20 mouse cellular contexts compared by ENCODE assay signal in genomic region chr17:84622028-84622427, GRCm38 (mm10). TPM values are rescaled to one million over a fixed set of nuclear protein-coding genes. Genes with fewer than 3 reads are reported as not detected.
DNase-seq lines count a peak whose midpoint lies in the region; ATAC-seq and TF ChIP-seq lines count a peak whose summit lies in the region.
"Had no signal": no experiment of that assay in that cellular context is flagged by ENCODE, and none has a peak within 500 bp of the region (broad histone marks: within the 10 kb centered on the region; RNA-seq: fewer than 3 reads in every experiment).

No protein-coding gene starts in this region.

- no peak for DNase-seq in gastrocnemius, adult 2 months
- no peak for DNase-seq in gastrocnemius, postnatal 36 days
- no peak for DNase-seq in liver, postnatal 0 days
- DNase-seq in liver, embryonic 11.5 days (ENCODE audit: low spot score) = no peak
- no peak for DNase-seq in left cerebral cortex, postnatal 25 days (ENCODE audit: low spot score in 2 of 2)
- DNase-seq: adrenal gland, adult 2 months; cerebellum, adult 9-10 months; kidney, adult 18-20 months; lung, postnatal 36 days; spleen, adult 18-20 months; thymus, postnatal 25 days had no signal

- H3K9me3 ChIP-seq in liver, postnatal 0 days (ENCODE audit: low read length) = no peaks in the 10 kb centered on the region; the same call in 1 of the 2 replicates
- no peaks in the 10 kb centered on the region for H3K9me3 ChIP-seq in liver, embryonic 11.5 days (ENCODE audit: control insufficient read depth, low read length)
- H3K9me3 ChIP-seq in embryonic facial prominence, embryonic 13.5 days = no peaks in the 10 kb centered on the region
- no peaks in the 10 kb centered on the region for H3K9me3 ChIP-seq in stomach, embryonic 14.5 days (ENCODE audit: control insufficient read depth, low read depth, low read length)
- 0 out of 2 replicates have a peak, but pooled peaks cover 6% of the 10 kb centered on the region for H3K9me3 ChIP-seq in hindbrain, embryonic 12.5 days (replicated peaks)
- H3K9me3 ChIP-seq: heart, embryonic 15.5 days; liver, embryonic 15.5 days; midbrain, embryonic 12.5 days had no signal

- WGBS in liver, postnatal 0 days (ENCODE audit: insufficient replicate concordance) = 70% methylated on average over 4 of the region's 4 CpGs
- WGBS in liver, embryonic 11.5 days = 83% methylated on average over 4 of the region's 4 CpGs
- WGBS in embryonic facial prominence, embryonic 13.5 days = 77% methylated on average over 4 of the region's 4 CpGs
- WGBS in stomach, embryonic 14.5 days = 81% methylated on average over 4 of the region's 4 CpGs
- 89% methylated on average over 4 of the region's 4 CpGs for WGBS in hindbrain, embryonic 12.5 days

- no peaks in the 10 kb centered on the region for H3K27me3 ChIP-seq in liver, postnatal 0 days (ENCODE audit: insufficient read depth, low read length)
- H3K27me3 ChIP-seq in liver, embryonic 11.5 days (replicated peaks; ENCODE audit: control insufficient read depth, insufficient read depth, low read length) = no peaks in the 10 kb centered on the region
- H3K27me3 ChIP-seq in embryonic facial prominence, embryonic 13.5 days = no peaks in the 10 kb centered on the region
- no peaks in the 10 kb centered on the region for H3K27me3 ChIP-seq in stomach, embryonic 14.5 days (ENCODE audit: control insufficient read depth, insufficient read depth, low read length)
- no peaks in the 10 kb centered on the region for H3K27me3 ChIP-seq in hindbrain, embryonic 12.5 days
- H3K27me3 ChIP-seq: heart, embryonic 15.5 days; liver, embryonic 15.5 days; midbrain, embryonic 12.5 days had no signal

- H3K9ac ChIP-seq in liver, postnatal 0 days (replicated peaks) = no peak overlapping the region
- H3K9ac ChIP-seq in liver, embryonic 11.5 days (ENCODE audit: low read depth, low read length) = no peak overlapping the region
- no peak overlapping the region for H3K9ac ChIP-seq in embryonic facial prominence, embryonic 13.5 days
- no peak overlapping the region for H3K9ac ChIP-seq in stomach, embryonic 14.5 days (replicated peaks; ENCODE audit: low read depth, low read length)
- no peak overlapping the region for H3K9ac ChIP-seq in hindbrain, embryonic 12.5 days
- H3K9ac ChIP-seq: heart, embryonic 15.5 days; liver, embryonic 15.5 days; midbrain, embryonic 12.5 days had no signal

- no peak overlapping the region for H3K27ac ChIP-seq in gastrocnemius, adult 2 months
- no peak overlapping the region for H3K27ac ChIP-seq in liver, postnatal 0 days (ENCODE audit: low read depth)
- H3K27ac ChIP-seq in liver, embryonic 11.5 days (ENCODE audit: low read depth, low read length) = no peak overlapping the region
- peak overlapping the region; percentile 88 for H3K27ac ChIP-seq in embryonic facial prominence, embryonic 13.5 days
- 0 out of 2 replicates have a peak overlapping the region, but pooled peaks have one; percentile 27 for H3K27ac ChIP-seq in stomach, embryonic 14.5 days (ENCODE audit: low read length)
- no peak overlapping the region for H3K27ac ChIP-seq in hindbrain, embryonic 12.5 days
- H3K27ac ChIP-seq: heart, embryonic 15.5 days; liver, embryonic 15.5 days; midbrain, embryonic 12.5 days had no signal

- no peak overlapping the region for H3K4me3 ChIP-seq in gastrocnemius, adult 2 months
- no peak overlapping the region for H3K4me3 ChIP-seq in liver, postnatal 0 days (ENCODE audit: low read depth, low read length)
- no peak overlapping the region for H3K4me3 ChIP-seq in liver, embryonic 11.5 days (ENCODE audit: low read depth, low read length)
- no peak overlapping the region for H3K4me3 ChIP-seq in embryonic facial prominence, embryonic 13.5 days
- H3K4me3 ChIP-seq in stomach, embryonic 14.5 days (ENCODE audit: low read depth, low read length) = no peak overlapping the region
- H3K4me3 ChIP-seq in hindbrain, embryonic 12.5 days = no peak overlapping the region
- H3K4me3 ChIP-seq: heart, embryonic 15.5 days; liver, embryonic 15.5 days; midbrain, embryonic 12.5 days; myocyte had no signal

- H3K36me3 ChIP-seq in liver, postnatal 0 days (replicated peaks; ENCODE audit: insufficient read depth, low read length) = no peaks in the 10 kb centered on the region
- no peaks in the 10 kb centered on the region for H3K36me3 ChIP-seq in liver, embryonic 11.5 days (ENCODE audit: control insufficient read depth, insufficient read depth, low read length)
- H3K36me3 ChIP-seq in embryonic facial prominence, embryonic 13.5 days = 0 out of 2 replicates have a peak, but pooled peaks cover 6% of the 10 kb centered on the region
- H3K36me3 ChIP-seq in stomach, embryonic 14.5 days (ENCODE audit: control insufficient read depth, insufficient read depth, low read length) = no peaks in the 10 kb centered on the region
- H3K36me3 ChIP-seq in hindbrain, embryonic 12.5 days = no peaks in the 10 kb centered on the region
- H3K36me3 ChIP-seq: heart, embryonic 15.5 days; liver, embryonic 15.5 days; midbrain, embryonic 12.5 days had no signal

- TF ChIP-seq CTCF in gastrocnemius, adult 2 months (IDR thresholded peaks at IDR 0.05) = peak; percentile 11; the same call in 1 of the 2 replicates
- TF ChIP-seq CTCF in liver, postnatal 0 days (IDR thresholded peaks at IDR 0.05; ENCODE audit: low read depth) = peak; percentile 31

- ATAC-seq in liver, postnatal 0 days = no peak
- no peak for ATAC-seq in liver, embryonic 11.5 days (replicated peaks; ENCODE audit: low FRiP score)
- no peak for ATAC-seq in embryonic facial prominence, embryonic 13.5 days (ENCODE audit: insufficient number of reproducible peaks, insufficient read depth, low FRiP score, low TSS enrichment, low read depth)
- ATAC-seq in stomach, embryonic 14.5 days (ENCODE audit: insufficient number of reproducible peaks, insufficient read depth, low FRiP score, low read depth) = no peak
- no peak for ATAC-seq in hindbrain, embryonic 12.5 days (ENCODE audit: low FRiP score)

- TF ChIP-seq EP300 in liver, postnatal 0 days (IDR thresholded peaks at IDR 0.05; ENCODE audit: low read depth) = no peak

- 0 out of 2 replicates have a peak, but pooled peaks cover 6% of the 10 kb centered on the region for H3K4me1 ChIP-seq in liver, postnatal 0 days (ENCODE audit: insufficient read depth)
- H3K4me1 ChIP-seq in liver, embryonic 11.5 days (replicated peaks; ENCODE audit: control insufficient read depth, insufficient read depth, low read length) = 0 out of 2 replicates have a peak, but pooled peaks cover 2% of the 10 kb centered on the region
- H3K4me1 ChIP-seq in embryonic facial prominence, embryonic 13.5 days = peaks cover 14% of the 10 kb centered on the region
- peaks cover 7% of the 10 kb centered on the region; the same call in 1 of the 2 replicates for H3K4me1 ChIP-seq in stomach, embryonic 14.5 days (ENCODE audit: control insufficient read depth, insufficient read depth, low read length)
- H3K4me1 ChIP-seq in hindbrain, embryonic 12.5 days = peaks cover 6% of the 10 kb centered on the region
- H3K4me1 ChIP-seq: liver, embryonic 15.5 days had no signal

- intact Hi-C loops in gastrocnemius, adult 2 months (cut with DNase I) = no loop called here
- intact Hi-C loops in gastrocnemius, postnatal 36 days (cut with DNase I) = no loop called here
- intact Hi-C loops in left cerebral cortex, postnatal 25 days (cut with DNase I) = no loop called here

- no peak overlapping the region for H3K4me2 ChIP-seq in liver, postnatal 0 days (ENCODE audit: low read depth, low read length)
- no peak overlapping the region for H3K4me2 ChIP-seq in liver, embryonic 11.5 days
- no peak overlapping the region for H3K4me2 ChIP-seq in embryonic facial prominence, embryonic 13.5 days
- H3K4me2 ChIP-seq in stomach, embryonic 14.5 days (replicated peaks; ENCODE audit: low read depth, low read length) = no peak overlapping the region
- H3K4me2 ChIP-seq in hindbrain, embryonic 12.5 days (replicated peaks) = no peak overlapping the region
- H3K4me2 ChIP-seq: heart, embryonic 15.5 days; liver, embryonic 15.5 days; midbrain, embryonic 12.5 days had no signal

RNA-seq across cellular contexts. Expression of gene Dync2li1, which starts 4.3 kb away (rescaled TPM):
- total RNA-seq in gastrocnemius, adult 2 months (2021) = 1 to 10 TPM; 3.2 to 3.6 TPM
- total RNA-seq in gastrocnemius, postnatal 36 days (2021) = 1 to 10 TPM; 2.6 to 3.3 TPM
- polyA plus RNA-seq in liver, postnatal 0 days (2015; fragmentation: Nextera tagmentation; extraction: Ambion mirVana) = 2.4 and 3.4 TPM in 2 replicates
- polyA plus RNA-seq in liver, embryonic 11.5 days (2014; fragmentation: Nextera tagmentation; extraction: Ambion mirVana) = 7.1 and 8.9 TPM in 2 replicates
- 38.2 and 43.4 TPM in 2 replicates for polyA plus RNA-seq in embryonic facial prominence, embryonic 13.5 days (2015; fragmentation: Nextera tagmentation; extraction: Ambion mirVana)
- 37.1 and 39.9 TPM in 2 replicates for polyA plus RNA-seq in stomach, embryonic 14.5 days (2014; fragmentation: Nextera tagmentation; extraction: Ambion mirVana)
- 10 to 100 TPM; 18.5 to 20.4 TPM for total RNA-seq in left cerebral cortex, postnatal 25 days (2021)
- 34.9 and 37.7 TPM in 2 replicates for polyA plus RNA-seq in hindbrain, embryonic 12.5 days (2016; fragmentation: Nextera tagmentation; extraction: Ambion mirVana)

RNA-seq across cellular contexts. Expression of gene Abcg8, which starts 54.1 kb away (rescaled TPM):
- not detected for total RNA-seq in gastrocnemius, adult 2 months (2021)
- total RNA-seq in gastrocnemius, postnatal 36 days (2021) = not detected
- 5.6 and 7.4 TPM in 2 replicates for polyA plus RNA-seq in liver, postnatal 0 days (2015; fragmentation: Nextera tagmentation; extraction: Ambion mirVana)
- 0.10 and 0.14 TPM in 2 replicates for polyA plus RNA-seq in liver, embryonic 11.5 days (2014; fragmentation: Nextera tagmentation; extraction: Ambion mirVana)
- 0.14 and 0.28 TPM in 2 replicates for polyA plus RNA-seq in embryonic facial prominence, embryonic 13.5 days (2015; fragmentation: Nextera tagmentation; extraction: Ambion mirVana)
- 0.20 TPM in 1 of 2 replicates, not detected in the other for polyA plus RNA-seq in stomach, embryonic 14.5 days (2014; fragmentation: Nextera tagmentation; extraction: Ambion mirVana)
- not detected for total RNA-seq in left cerebral cortex, postnatal 25 days (2021)
- polyA plus RNA-seq in hindbrain, embryonic 12.5 days (2016; fragmentation: Nextera tagmentation; extraction: Ambion mirVana) = 0.12 and 0.22 TPM in 2 replicates
- total RNA-seq: neutrophil, adult 5-6 weeks had no signal
- polyA plus RNA-seq: frontal cortex, adult 2 months; heart, embryonic 15.5 days had no signal

Comparison
In these comparisons a context has a peak if more than half of its experiments do, and no peak if none do; other contexts are left out.
1. H3K27ac ChIP-seq: peak in embryonic facial prominence, embryonic 13.5 days (single experiment) and stomach, embryonic 14.5 days (single experiment); none in gastrocnemius, adult 2 months (single experiment), liver, postnatal 0 days (single experiment), liver, embryonic 11.5 days (single experiment) and hindbrain, embryonic 12.5 days (single experiment).